Mouse (Mus musculus): ENCODE measurements around the gene Nfkb2.

- TF ChIP-seq E2F4 (IDR thresholded peaks at IDR 0.05; ENCODE audit: insufficient read depth) = no peak
- no peak for TF ChIP-seq POLR2A (IDR thresholded peaks at IDR 0.05; ENCODE audit: insufficient read length, low read depth)
- no peak for TF ChIP-seq TCF12 (IDR thresholded peaks at IDR 0.05; ENCODE audit: insufficient read depth, poor library complexity, severe bottlenecking)
- no peak for TF ChIP-seq POLR2AphosphoS2 (IDR thresholded peaks at IDR 0.05; ENCODE audit: insufficient read length, low read depth)
- no peak for TF ChIP-seq REST (IDR thresholded peaks at IDR 0.05; ENCODE audit: insufficient read depth, insufficient read length)
Observed at GRCm38 (mm10) chr19:46327531-46328064, 23.5 kb downstream of the Nfkb2 start.
